Comparison of ENCODE assay signal across 8 mouse cellular contexts in genomic region chr9:44407752-44408097, GRCm38 (mm10). TPM values are rescaled to one million over a fixed set of nuclear protein-coding genes. Genes with fewer than 3 reads are reported as not detected.
DNase-seq lines count a peak whose midpoint lies in the region; ATAC-seq and TF ChIP-seq lines count a peak whose summit lies in the region.

No protein-coding gene starts in this region.

- TF ChIP-seq CTCF in C2C12 (IDR thresholded peaks at IDR 0.05; ENCODE audit: control insufficient read depth, insufficient read depth, insufficient read length), result no peak
- no peak for TF ChIP-seq CTCF in liver, embryonic 14.5 days (IDR thresholded peaks at IDR 0.05; ENCODE audit: low read depth)

- H3K79me2 ChIP-seq in C2C12 (ENCODE audit: control insufficient read depth, insufficient read depth), result peaks cover 63% of the 10 kb centered on the region

- H3K27ac ChIP-seq in heart, embryonic 10.5 days, result peak overlapping the region; percentile 92
- peak overlapping the region; percentile 93 for H3K27ac ChIP-seq in forebrain, embryonic 12.5 days
- H3K27ac ChIP-seq in liver, embryonic 14.5 days, result peak overlapping the region; percentile 73

- H3K4me1 ChIP-seq in heart, embryonic 10.5 days, result peaks cover 5% of the 10 kb centered on the region; the same call in 1 of the 2 replicates
- H3K4me1 ChIP-seq in forebrain, embryonic 12.5 days, result peaks cover 19% of the 10 kb centered on the region
- H3K4me1 ChIP-seq in liver, embryonic 14.5 days (replicated peaks; ENCODE audit: control insufficient read depth in 2 of 2, insufficient read depth in 2 of 2, low read length in 1 of 2), result peaks cover 10 to 34% of the 10 kb centered on the region in 2 experiments

- peak overlapping the region; percentile 74 for H3K9ac ChIP-seq in forebrain, embryonic 12.5 days
- peak overlapping the region; percentile 79 for H3K9ac ChIP-seq in liver, embryonic 14.5 days (replicated peaks)

- H3K9me3 ChIP-seq in heart, embryonic 10.5 days, result no peaks in the 10 kb centered on the region
- H3K9me3 ChIP-seq in forebrain, embryonic 12.5 days, result no peaks in the 10 kb centered on the region
- H3K9me3 ChIP-seq in liver, embryonic 14.5 days (ENCODE audit: control insufficient read depth, low read length), result no peaks in the 10 kb centered on the region

- peaks cover 68% of the 10 kb centered on the region for H3K36me3 ChIP-seq in heart, embryonic 10.5 days
- H3K36me3 ChIP-seq in C2C12 (ENCODE audit: control insufficient read depth, insufficient read depth), result peaks cover 76% of the 10 kb centered on the region
- peaks cover 67% of the 10 kb centered on the region for H3K36me3 ChIP-seq in forebrain, embryonic 12.5 days (replicated peaks)
- peaks cover 50% of the 10 kb centered on the region for H3K36me3 ChIP-seq in liver, embryonic 14.5 days (replicated peaks; ENCODE audit: control insufficient read depth, insufficient read depth, low read depth)

- WGBS in heart, embryonic 10.5 days, result 2% methylated on average over 24 of the region's 24 CpGs
- under 1% methylated on average over 24 of the region's 24 CpGs for WGBS in forebrain, embryonic 12.5 days
- WGBS in liver, embryonic 14.5 days (ENCODE audit: insufficient replicate concordance), result 0% methylated on average over 24 of the region's 24 CpGs

- no peak for TF ChIP-seq EP300 in liver, embryonic 14.5 days (IDR thresholded peaks at IDR 0.05; ENCODE audit: low read depth)

- peak overlapping the region; percentile 81 for H3K4me2 ChIP-seq in forebrain, embryonic 12.5 days
- H3K4me2 ChIP-seq in liver, embryonic 14.5 days (ENCODE audit: low read depth), result peak overlapping the region; percentile 95

- H3K79me3 ChIP-seq in C2C12 (ENCODE audit: low read depth), result peaks cover 38% of the 10 kb centered on the region

- no peak for DNase-seq in heart, embryonic 10.5 days (ENCODE audit: low spot score)
- no peak for DNase-seq in heart, postnatal 36 days
- no peak for DNase-seq in liver, embryonic 14.5 days (ENCODE audit: low read depth in 3 of 3, low spot score in 3 of 3)
- no peak for DNase-seq in urinary bladder, adult 2 months (ENCODE audit: low spot score)
- no peak for DNase-seq in right cerebral cortex, postnatal 36 days (ENCODE audit: low spot score in 2 of 2)
- DNase-seq in testis, postnatal 10 days (ENCODE audit: low spot score), result no peak

- peak overlapping the region; percentile 79 for H3K4me3 ChIP-seq in heart, embryonic 10.5 days
- H3K4me3 ChIP-seq in C2C12 (ENCODE audit: insufficient read depth, poor library complexity, severe bottlenecking), result peak overlapping the region; percentile 85
- peak overlapping the region; percentile 78 for H3K4me3 ChIP-seq in forebrain, embryonic 12.5 days (replicated peaks)
- peak overlapping the region; percentile 72 to 98 for H3K4me3 ChIP-seq in liver, embryonic 14.5 days (ENCODE audit: insufficient read depth in 1 of 2, low read depth in 2 of 2, low read length in 2 of 2)

- intact Hi-C loops in heart, postnatal 36 days (cut with DNase I), result no loop called here

- no peak for ATAC-seq in forebrain, embryonic 12.5 days (ENCODE audit: low FRiP score)
- no peak; the same call in 1 of the 2 replicates for ATAC-seq in liver, embryonic 14.5 days (ENCODE audit: insufficient read depth)

- H3K27me3 ChIP-seq in heart, embryonic 10.5 days (ENCODE audit: insufficient read depth, poor library complexity, severe bottlenecking), result no peaks in the 10 kb centered on the region
- H3K27me3 ChIP-seq in C2C12 (ENCODE audit: control insufficient read depth, insufficient read depth, insufficient read length), result no peaks in the 10 kb centered on the region
- no peaks in the 10 kb centered on the region for H3K27me3 ChIP-seq in forebrain, embryonic 12.5 days
- H3K27me3 ChIP-seq in liver, embryonic 14.5 days (ENCODE audit: control insufficient read depth, insufficient read depth, low read length), result no peaks in the 10 kb centered on the region

- H3ac ChIP-seq in C2C12 (ENCODE audit: control insufficient read depth, insufficient read length, low read depth), result peak overlapping the region; percentile 88

TF ChIP-seq in C2C12, 6 proteins besides CTCF, POLR2A, EP300 and RAD21:
- TF ChIP-seq CEBPB (IDR thresholded peaks at IDR 0.05; ENCODE audit: low read depth), result no peak
- no peak for TF ChIP-seq MAX (IDR thresholded peaks at IDR 0.05)
- TF ChIP-seq MYOG (IDR thresholded peaks at IDR 0.05; ENCODE audit: control insufficient read depth, extremely low read depth, insufficient read length), result no peak
- TF ChIP-seq FOSL1 (IDR thresholded peaks at IDR 0.05; ENCODE audit: insufficient read depth, low read length, poor library complexity, severe bottlenecking), result no peak
- TF ChIP-seq USF1 (IDR thresholded peaks at IDR 0.05; ENCODE audit: low read depth), result no peak
- no peak for TF ChIP-seq MYOD1 (IDR thresholded peaks at IDR 0.05; ENCODE audit: control insufficient read depth, insufficient read length, low read depth)

RNA-seq across cellular contexts. Expression of gene Trappc4, which starts 0.3 kb away (rescaled TPM):
- polyA plus RNA-seq in heart, embryonic 10.5 days (2016; fragmentation: Nextera tagmentation; extraction: Ambion mirVana), result 104 and 117 TPM in 2 replicates
- 10 to 100 TPM; 33.0 to 36.3 TPM for total RNA-seq in heart, postnatal 36 days (2021)
- 149 TPM for polyA plus RNA-seq in C2C12 (2012; fragmentation: generic; extraction: Trizol)
- 242 and 243 TPM in 2 replicates for polyA plus RNA-seq in forebrain, embryonic 12.5 days (2016; fragmentation: Nextera tagmentation; extraction: Ambion mirVana)
- polyA plus RNA-seq in liver, embryonic 14.5 days (2012; rRNA removed), result 24.2 and 26.6 TPM in 2 replicates
- 44.4 and 52.9 TPM in 2 replicates for polyA plus RNA-seq in liver, embryonic 14.5 days (2014; fragmentation: Nextera tagmentation; extraction: Ambion mirVana)
- 55.6 and 68.6 TPM in 2 replicates for polyA plus RNA-seq in urinary bladder, adult 2 months (2012; rRNA removed)

RNA-seq across cellular contexts. Expression of gene Rps25, which starts 0.8 kb away (rescaled TPM):
- 1,461 and 1,463 TPM in 2 replicates for polyA plus RNA-seq in heart, embryonic 10.5 days (2016; fragmentation: Nextera tagmentation; extraction: Ambion mirVana)
- total RNA-seq in heart, postnatal 36 days (2021), result 100 to 1,000 TPM; 793 to 858 TPM
- 2,166 TPM for polyA plus RNA-seq in C2C12 (2012; fragmentation: generic; extraction: Trizol)
- 1,477 and 1,540 TPM in 2 replicates for polyA plus RNA-seq in forebrain, embryonic 12.5 days (2016; fragmentation: Nextera tagmentation; extraction: Ambion mirVana)
- polyA plus RNA-seq in liver, embryonic 14.5 days (2012; rRNA removed), result 350 and 717 TPM in 2 replicates
- polyA plus RNA-seq in liver, embryonic 14.5 days (2014; fragmentation: Nextera tagmentation; extraction: Ambion mirVana), result 1,544 and 1,614 TPM in 2 replicates
- 1,336 and 1,393 TPM in 2 replicates for polyA plus RNA-seq in urinary bladder, adult 2 months (2012; rRNA removed)

RNA-seq across cellular contexts. Expression of gene Ccdc84, which starts 10.6 kb away (rescaled TPM):
- polyA plus RNA-seq in heart, embryonic 10.5 days (2016; fragmentation: Nextera tagmentation; extraction: Ambion mirVana), result 21.9 and 28.0 TPM in 2 replicates
- total RNA-seq in heart, postnatal 36 days (2021), result 1 to 10 TPM; 8.1 to 8.8 TPM
- polyA plus RNA-seq in C2C12 (2012; fragmentation: generic; extraction: Trizol), result 17.9 TPM
- 30.3 and 32.2 TPM in 2 replicates for polyA plus RNA-seq in forebrain, embryonic 12.5 days (2016; fragmentation: Nextera tagmentation; extraction: Ambion mirVana)
- polyA plus RNA-seq in liver, embryonic 14.5 days (2012; rRNA removed), result 15.3 and 16.3 TPM in 2 replicates
- polyA plus RNA-seq in liver, embryonic 14.5 days (2014; fragmentation: Nextera tagmentation; extraction: Ambion mirVana), result 10.0 TPM in 2 replicates
- 33.7 and 47.1 TPM in 2 replicates for polyA plus RNA-seq in urinary bladder, adult 2 months (2012; rRNA removed)

RNA-seq across cellular contexts. Expression of gene Slc37a4, which starts 11.1 kb away (rescaled TPM):
- polyA plus RNA-seq in heart, embryonic 10.5 days (2016; fragmentation: Nextera tagmentation; extraction: Ambion mirVana), result 25.3 and 33.4 TPM in 2 replicates
- 10 to 100 TPM; 21.5 to 24.0 TPM for total RNA-seq in heart, postnatal 36 days (2021)
- polyA plus RNA-seq in C2C12 (2012; fragmentation: generic; extraction: Trizol), result 11.5 TPM
- 23.4 and 23.6 TPM in 2 replicates for polyA plus RNA-seq in forebrain, embryonic 12.5 days (2016; fragmentation: Nextera tagmentation; extraction: Ambion mirVana)
- polyA plus RNA-seq in liver, embryonic 14.5 days (2012; rRNA removed), result 15.9 and 16.7 TPM in 2 replicates
- 26.6 and 29.7 TPM in 2 replicates for polyA plus RNA-seq in liver, embryonic 14.5 days (2014; fragmentation: Nextera tagmentation; extraction: Ambion mirVana)
- polyA plus RNA-seq in urinary bladder, adult 2 months (2012; rRNA removed), result 20.0 and 22.2 TPM in 2 replicates

RNA-seq across cellular contexts. Expression of gene Hyou1, which starts 28.4 kb away (rescaled TPM):
- polyA plus RNA-seq in heart, embryonic 10.5 days (2016; fragmentation: Nextera tagmentation; extraction: Ambion mirVana), result 23.4 and 25.0 TPM in 2 replicates
- 10 to 100 TPM; 46.0 to 68.1 TPM for total RNA-seq in heart, postnatal 36 days (2021)
- 68.3 TPM for polyA plus RNA-seq in C2C12 (2012; fragmentation: generic; extraction: Trizol)
- polyA plus RNA-seq in forebrain, embryonic 12.5 days (2016; fragmentation: Nextera tagmentation; extraction: Ambion mirVana), result 26.7 and 35.8 TPM in 2 replicates
- polyA plus RNA-seq in liver, embryonic 14.5 days (2012; rRNA removed), result 12.5 and 16.5 TPM in 2 replicates
- polyA plus RNA-seq in liver, embryonic 14.5 days (2014; fragmentation: Nextera tagmentation; extraction: Ambion mirVana), result 12.5 and 12.8 TPM in 2 replicates
- 34.4 and 35.3 TPM in 2 replicates for polyA plus RNA-seq in urinary bladder, adult 2 months (2012; rRNA removed)
